Comparison of ENCODE assay signal across 7 mouse cellular contexts in the genomic region with DNA sequence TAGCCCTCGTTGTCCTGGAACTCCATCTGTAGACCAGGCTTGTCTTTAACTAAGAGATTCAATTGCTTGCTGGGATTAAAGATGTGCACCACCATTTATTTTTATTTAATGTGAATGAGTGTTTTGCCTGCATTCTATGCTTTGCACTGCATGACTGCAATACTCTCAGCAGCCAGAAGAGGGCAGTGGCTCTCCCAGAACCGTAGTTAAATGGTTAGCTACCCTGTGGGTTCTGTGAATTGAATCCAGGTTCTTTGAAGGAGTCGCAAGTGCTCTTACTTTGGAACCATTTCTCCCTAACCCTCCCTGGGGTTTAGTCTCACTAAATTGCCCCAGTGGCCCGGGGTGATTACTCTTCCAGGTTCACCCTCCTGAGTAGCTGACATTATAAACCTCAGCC. TPM values are rescaled to one million over a fixed set of nuclear protein-coding genes. Genes with fewer than 3 reads are reported as not detected.
A peak's percentile ranks its signal among the peaks of the same experiment; 100 is the strongest.
DNase-seq lines count a peak whose midpoint lies in the region; ATAC-seq and TF ChIP-seq lines count a peak whose summit lies in the region.

No protein-coding gene starts in this region.

- 0 out of 2 replicates have a peak, but pooled peaks cover 3% of the 10 kb centered on the region for H3K9me3 ChIP-seq in intestine, postnatal 0 days (ENCODE audit: control insufficient read depth)
- H3K9me3 ChIP-seq in intestine, embryonic 16.5 days (ENCODE audit: control insufficient read depth, low read length), result no peaks in the 10 kb centered on the region

- peak; percentile 35 to 57 for DNase-seq in CD8-positive naive resting alpha-beta T cell, adult 2 months (ENCODE audit: low read depth in 2 of 2, low spot score in 2 of 2)
- DNase-seq in adipocyte (ENCODE audit: low spot score), result peak; percentile 53
- DNase-seq in kidney, postnatal 14 days, result peak; percentile 16
- DNase-seq in right cerebral cortex, postnatal 25 days, result no peak

- peak; percentile 79 for TF ChIP-seq CTCF in intestine, postnatal 0 days (IDR thresholded peaks at IDR 0.05; ENCODE audit: low read depth)
- TF ChIP-seq CTCF in small intestine, adult 2 months (IDR thresholded peaks at IDR 0.05; ENCODE audit: extremely low read depth, insufficient read length, insufficient replicate concordance, low read depth, low read length), result peak; percentile 52; the same call in 1 of the 2 replicates

- H3K4me1 ChIP-seq in intestine, postnatal 0 days (replicated peaks; ENCODE audit: control insufficient read depth, insufficient read depth, low read length), result no peaks in the 10 kb centered on the region
- H3K4me1 ChIP-seq in intestine, embryonic 16.5 days (ENCODE audit: control insufficient read depth, insufficient read depth, low read length), result no peaks in the 10 kb centered on the region
- no peaks in the 10 kb centered on the region for H3K4me1 ChIP-seq in small intestine, adult 2 months (ENCODE audit: control insufficient read depth, insufficient read depth, insufficient read length, low read length)

- 29% methylated on average over 4 of the region's 4 CpGs for WGBS in intestine, postnatal 0 days
- WGBS in intestine, embryonic 16.5 days, result 20% methylated on average over 4 of the region's 4 CpGs
- WGBS in small intestine, adult 2 months, result 23% methylated on average over 4 of the region's 4 CpGs

- H3K27me3 ChIP-seq in intestine, postnatal 0 days (replicated peaks; ENCODE audit: control insufficient read depth, insufficient read depth, low read length), result no peaks in the 10 kb centered on the region
- no peaks in the 10 kb centered on the region for H3K27me3 ChIP-seq in intestine, embryonic 16.5 days (replicated peaks; ENCODE audit: control insufficient read depth, insufficient read depth, low read length)
- no peaks in the 10 kb centered on the region for H3K27me3 ChIP-seq in small intestine, adult 2 months (ENCODE audit: control insufficient read depth, insufficient read depth, low read length)

- no peak overlapping the region for H3K4me3 ChIP-seq in intestine, postnatal 0 days (ENCODE audit: low read depth, low read length)
- H3K4me3 ChIP-seq in intestine, embryonic 16.5 days (ENCODE audit: low read length), result no peak overlapping the region
- no peak overlapping the region for H3K4me3 ChIP-seq in small intestine, adult 2 months (ENCODE audit: low read depth, low read length)

- no peaks in the 10 kb centered on the region for H3K36me3 ChIP-seq in intestine, postnatal 0 days (ENCODE audit: control insufficient read depth, insufficient read depth)
- no peaks in the 10 kb centered on the region for H3K36me3 ChIP-seq in intestine, embryonic 16.5 days (ENCODE audit: control insufficient read depth, insufficient read depth, low read length)
- H3K36me3 ChIP-seq in small intestine, adult 2 months (ENCODE audit: control insufficient read depth, insufficient read depth, low read length), result no peaks in the 10 kb centered on the region

- no peak for TF ChIP-seq POLR2A in small intestine, adult 2 months (IDR thresholded peaks at IDR 0.05; ENCODE audit: low read depth, low read length)

- no peak overlapping the region for H3K9ac ChIP-seq in intestine, postnatal 0 days (ENCODE audit: low read depth, low read length)
- no peak overlapping the region for H3K9ac ChIP-seq in intestine, embryonic 16.5 days (ENCODE audit: low read depth, low read length)

- no peak overlapping the region for H3K4me2 ChIP-seq in intestine, postnatal 0 days (replicated peaks; ENCODE audit: low read depth)
- no peak overlapping the region for H3K4me2 ChIP-seq in intestine, embryonic 16.5 days (ENCODE audit: low read depth, low read length)

- no peak overlapping the region for H3K27ac ChIP-seq in intestine, postnatal 0 days (ENCODE audit: low read depth, low read length)
- H3K27ac ChIP-seq in intestine, embryonic 16.5 days (ENCODE audit: low read length), result no peak overlapping the region
- no peak overlapping the region for H3K27ac ChIP-seq in small intestine, adult 2 months (ENCODE audit: insufficient read depth, low read depth, low read length)

- ATAC-seq in intestine, postnatal 0 days, result no peak
- no peak for ATAC-seq in intestine, embryonic 16.5 days

RNA-seq across cellular contexts. Expression of a gene that starts 14.6 kb away (rescaled TPM):
- 16.3 and 19.7 TPM in 2 replicates for polyA plus RNA-seq in intestine, postnatal 0 days (2015; fragmentation: Nextera tagmentation; extraction: Ambion mirVana)
- polyA plus RNA-seq in intestine, embryonic 16.5 days (2015; fragmentation: Nextera tagmentation; extraction: Ambion mirVana), result 16.1 and 19.1 TPM in 2 replicates
- 5.5 and 11.1 TPM in 2 replicates for polyA plus RNA-seq in small intestine, adult 2 months (2012; rRNA removed)

RNA-seq across cellular contexts. Expression of a gene that starts 23.2 kb away (rescaled TPM):
- polyA plus RNA-seq in intestine, postnatal 0 days (2015; fragmentation: Nextera tagmentation; extraction: Ambion mirVana), result 14.3 and 15.1 TPM in 2 replicates
- 11.9 and 12.1 TPM in 2 replicates for polyA plus RNA-seq in intestine, embryonic 16.5 days (2015; fragmentation: Nextera tagmentation; extraction: Ambion mirVana)
- polyA plus RNA-seq in small intestine, adult 2 months (2012; rRNA removed), result 5.7 and 12.7 TPM in 2 replicates
